Mouse (Mus musculus): Measurements from ENCODE around the gene Eif5a2.

DNA sequence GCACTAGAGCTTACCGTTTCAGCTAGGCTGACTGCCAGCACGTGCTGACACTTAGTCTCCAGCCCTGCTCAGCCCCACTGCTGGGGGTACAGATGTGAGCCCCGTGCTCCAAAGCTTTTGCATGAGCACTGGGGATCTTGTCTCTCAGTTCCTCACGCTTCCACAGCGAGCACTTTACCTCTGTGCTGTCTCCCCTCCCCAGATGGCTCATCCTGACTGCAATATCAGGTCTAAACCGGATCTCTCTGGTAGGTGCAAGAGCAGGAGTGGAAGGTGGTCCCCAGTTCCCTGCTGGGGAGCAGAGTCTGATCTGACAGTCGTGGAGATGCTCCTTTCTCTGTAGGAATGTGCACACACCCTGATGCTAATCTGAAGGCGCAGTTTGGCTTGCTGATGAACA is 37.8 kb upstream of the Eif5a2 start:
- TF ChIP-seq GATA1 (IDR thresholded peaks at IDR 0.05; ENCODE audit: borderline replicate concordance, low read length) (no peak), FLI1 (IDR thresholded peaks at IDR 0.05; ENCODE audit: low read length) (no peak)

Measured in megakaryocyte, embryonic 14.5 days (primary cell).